Mouse (Mus musculus): ENCODE measurements around the gene 4933427I04Rik. TPM values are rescaled to one million over a fixed set of nuclear protein-coding genes. Genes with fewer than 3 reads are reported as not detected.

Gene 4933427I04Rik
- total RNA-seq, 1 experiment from 2014 or later = not detected

Other genes starting within 250 kb of the 4933427I04Rik start
- gene Macf1, start 175.3 kb upstream of the 4933427I04Rik start, total RNA-seq (2021) = 193 and 200 TPM in 2 replicates
- gene Ndufs5, start 141.5 kb upstream of the 4933427I04Rik start, total RNA-seq (2021) = 317 and 335 TPM in 2 replicates
- 60.3 and 66.4 TPM in 2 replicates for gene Akirin1, start 109.3 kb upstream of the 4933427I04Rik start, total RNA-seq (2021)
- gene Rhbdl2, start 71.8 kb upstream of the 4933427I04Rik start, total RNA-seq (2021) = 1.7 and 2.0 TPM in 2 replicates
- gene Mycbp, start 45.2 kb downstream of the 4933427I04Rik start, total RNA-seq (2021) = 44.8 and 45.6 TPM in 2 replicates
- 80.1 and 83.2 TPM in 2 replicates for gene Rragc, start 57.8 kb downstream of the 4933427I04Rik start, total RNA-seq (2021)
- not detected in 2 replicates for gene 4930535I16Rik, start 58.3 kb downstream of the 4933427I04Rik start, total RNA-seq (2021)

All from adrenal gland, postnatal 14 days (tissue).